Mouse (Mus musculus) MN1 (cell line): ENCODE data around the gene Golgb1.
A peak's percentile ranks its signal among the peaks of the same experiment; 100 is the strongest.
"Not testable (repeated sequence)": the region's sequence is repeated elsewhere in the genome, so short reads cannot be mapped to it uniquely, and the experiment has no call there.

Experiments used
- DNase-seq: peaks from one replicate; pipeline ENCODE4 v3.0.0-alpha.2; 2016; ENCODE audit warnings: low spot score

Gene Golgb1

GRCm38 (mm10) chr16:36874583-36875275, at the start of gene Golgb1, which contains the start of gene Eaf2:
TSS of gene Golgb1 (plus strand) at chr16:36875140.
TSS of gene Eaf2 (minus strand) at chr16:36875003.
- peak; percentile 98 for DNase-seq

GRCm38 (mm10) chr16:36827611-36828053, 47.3 kb upstream of the Golgb1 start:
- no peak for DNase-seq

GRCm38 (mm10) chr16:36828054-36828786, 46.7 kb upstream of the Golgb1 start, which contains the start of gene Iqcb1:
TSS of gene Iqcb1 (plus strand) at chr16:36828385.
- DNase-seq: peak; percentile 73

GRCm38 (mm10) chr16:36828820-36829219, 46.1 kb upstream of the Golgb1 start:
- no peak for DNase-seq

GRCm38 (mm10) chr16:36846894-36847293, 28.0 kb upstream of the Golgb1 start:
- DNase-seq: not testable (repeated sequence)

GRCm38 (mm10) chr16:36851202-36851601, 23.7 kb upstream of the Golgb1 start:
- no peak for DNase-seq

GRCm38 (mm10) chr16:36863585-36863984, 11.4 kb upstream of the Golgb1 start:
- DNase-seq: no peak

GRCm38 (mm10) chr16:36869442-36869841, 5.5 kb upstream of the Golgb1 start:
- no peak for DNase-seq

- peak; percentile 51 for DNase-seq
Measured at GRCm38 (mm10) chr16:36875276-36875851, 424 bp downstream of the Golgb1 start.

- no peak for DNase-seq
Measured at GRCm38 (mm10) chr16:36877316-36877715, 2.4 kb downstream of the Golgb1 start.

GRCm38 (mm10) chr16:36882737-36883343, 7.9 kb downstream of the Golgb1 start:
- no peak for DNase-seq

- no peak for DNase-seq
Measured at GRCm38 (mm10) chr16:36884881-36885280, 9.9 kb downstream of the Golgb1 start.

- no peak for DNase-seq
Measured at GRCm38 (mm10) chr16:36885912-36886311, 11.0 kb downstream of the Golgb1 start.

GRCm38 (mm10) chr16:36887546-36887945, 12.6 kb downstream of the Golgb1 start:
- DNase-seq: no peak

- no peak for DNase-seq
Measured at GRCm38 (mm10) chr16:36890559-36890958, 15.6 kb downstream of the Golgb1 start.

GRCm38 (mm10) chr16:36891415-36891814, 16.5 kb downstream of the Golgb1 start:
- no peak for DNase-seq

- DNase-seq: no peak
Measured at GRCm38 (mm10) chr16:36893317-36893716, 18.4 kb downstream of the Golgb1 start.

GRCm38 (mm10) chr16:36896712-36897111, 21.8 kb downstream of the Golgb1 start:
- no peak for DNase-seq

- no peak for DNase-seq
Measured at GRCm38 (mm10) chr16:36903156-36903555, 28.2 kb downstream of the Golgb1 start.

GRCm38 (mm10) chr16:36911909-36912308, 37.0 kb downstream of the Golgb1 start:
- DNase-seq: no peak

GRCm38 (mm10) chr16:36912311-36912710, 37.4 kb downstream of the Golgb1 start:
- no peak for DNase-seq

- no peak for DNase-seq
Measured at GRCm38 (mm10) chr16:36914195-36914594, 39.3 kb downstream of the Golgb1 start.
